ENCODE assay signal across 8 mouse cellular contexts in genomic region chr17:30612075-30612859, GRCm38 (mm10). TPM values are rescaled to one million over a fixed set of nuclear protein-coding genes. Genes with fewer than 3 reads are reported as not detected.
DNase-seq lines count a peak whose midpoint lies in the region; ATAC-seq lines count a peak whose summit lies in the region.

No protein-coding gene starts in this region.

- H3K36me3 ChIP-seq in hindbrain, embryonic 15.5 days, result no peaks in the 10 kb centered on the region

- peaks cover 21% of the 10 kb centered on the region for H3K4me1 ChIP-seq in hindbrain, embryonic 15.5 days (replicated peaks)

- under 1% methylated on average over 34 of the region's 34 CpGs for WGBS in hindbrain, embryonic 15.5 days

- H3K4me3 ChIP-seq in hindbrain, embryonic 15.5 days, result peak overlapping the region; percentile 86

- peak; percentile 99 for DNase-seq in R1 (ENCODE audit: low read depth, low spot score)
- DNase-seq in cerebellum, postnatal 36 days, result peak; percentile 100
- peak; percentile 100 for DNase-seq in frontal cortex, postnatal 36 days (ENCODE audit: low spot score in 2 of 2)
- DNase-seq in left cerebral cortex, adult 11 months (ENCODE audit: low spot score), result peak; percentile 100
- DNase-seq in lung, postnatal 4 days, result peak; percentile 100
- DNase-seq in retina, postnatal 7 days (ENCODE audit: low read depth, low spot score), result peak; percentile 84
- DNase-seq in urinary bladder, adult 2 months (ENCODE audit: low spot score), result peak; percentile 100

- H3K9ac ChIP-seq in hindbrain, embryonic 15.5 days, result peak overlapping the region; percentile 89

- H3K27me3 ChIP-seq in hindbrain, embryonic 15.5 days, result no peaks in the 10 kb centered on the region

- no peaks in the 10 kb centered on the region for H3K9me3 ChIP-seq in hindbrain, embryonic 15.5 days

- peak overlapping the region; percentile 69 for H3K4me2 ChIP-seq in hindbrain, embryonic 15.5 days

- peak overlapping the region; percentile 87 for H3K27ac ChIP-seq in hindbrain, embryonic 15.5 days (replicated peaks)

- ATAC-seq in hindbrain, embryonic 15.5 days (ENCODE audit: low FRiP score, low read depth), result peak; percentile 100

RNA-seq across cellular contexts. Expression of gene Dnah8, which starts 11.9 kb away (rescaled TPM):
- polyA plus RNA-seq in hindbrain, embryonic 15.5 days (2015; fragmentation: Nextera tagmentation; extraction: Ambion mirVana), result 1.3 and 1.9 TPM in 2 replicates
- 0.74 and 0.78 TPM in 2 replicates for polyA plus RNA-seq in urinary bladder, adult 2 months (2012; rRNA removed)

RNA-seq across cellular contexts. Expression of gene Glo1, which starts 14.4 kb away (rescaled TPM):
- polyA plus RNA-seq in hindbrain, embryonic 15.5 days (2015; fragmentation: Nextera tagmentation; extraction: Ambion mirVana), result 159 TPM in 2 replicates
- polyA plus RNA-seq in urinary bladder, adult 2 months (2012; rRNA removed), result 115 and 117 TPM in 2 replicates

RNA-seq across cellular contexts. Expression of gene Btbd9, which starts 36.0 kb away (rescaled TPM):
- 137 and 139 TPM in 2 replicates for polyA plus RNA-seq in hindbrain, embryonic 15.5 days (2015; fragmentation: Nextera tagmentation; extraction: Ambion mirVana)
- polyA plus RNA-seq in urinary bladder, adult 2 months (2012; rRNA removed), result 11.7 and 14.0 TPM in 2 replicates

Comparison
In these comparisons a context has a peak if more than half of its experiments do, and no peak if none do; other contexts are left out.
1. Peak in every context shown above with its lines: DNase-seq, ATAC-seq, H3K4me3 ChIP-seq and H3K27ac ChIP-seq.